Mouse (Mus musculus) forebrain, embryonic 13.5 days (tissue): ENCODE data around the gene Vwa5b2. TPM values are rescaled to one million over a fixed set of nuclear protein-coding genes. Genes with fewer than 3 reads are reported as not detected.

Experiments used
- ATAC-seq: fragments of 200-750 bp; cut with Nextera tagmentation; 2 replicates; pipeline ENCODE4 v1.8.0; 2017
- H3K27ac ChIP-seq: fragments of 300-500 bp; sonication (generic); 2 replicates; pipeline ENCODE4 v1.5.1; 2015; ENCODE audit warnings: inconsistent platforms, mild to moderate bottlenecking, moderate library complexity
- H3K27me3 ChIP-seq: fragments of 300-500 bp; sonication (generic); 2 replicates; pipeline ENCODE4 v1.6.1; 2015; ENCODE audit warnings: mild to moderate bottlenecking, inconsistent platforms
- H3K36me3 ChIP-seq: fragments of 300-500 bp; sonication (generic); 2 replicates; pipeline ENCODE4 v1.6.1; 2015; ENCODE audit warnings: mild to moderate bottlenecking, inconsistent platforms; ENCODE audit not compliant: poor library complexity, severe bottlenecking
- H3K4me1 ChIP-seq: fragments of 300-500 bp; sonication (generic); 2 replicates; pipeline ENCODE4 v1.6.1; 2015; ENCODE audit warnings: inconsistent platforms
- H3K4me2 ChIP-seq: fragments of 300-500 bp; sonication (generic); 2 replicates; pipeline ENCODE4 v1.6.1; 2015; ENCODE audit warnings: inconsistent platforms, mild to moderate bottlenecking, moderate library complexity
- H3K4me3 ChIP-seq: fragments of 300-500 bp; sonication (generic); 2 replicates; pipeline ENCODE4 v1.5.1; 2015; ENCODE audit warnings: mild to moderate bottlenecking, inconsistent platforms
- H3K9ac ChIP-seq: fragments of 300-500 bp; sonication (generic); 2 replicates; pipeline ENCODE4 v1.6.1; 2015; ENCODE audit warnings: mild to moderate bottlenecking, inconsistent platforms
- H3K9me3 ChIP-seq: fragments of 300-500 bp; sonication (generic); replicated peaks from 2 replicates; pipeline ENCODE4 v1.6.1; 2016; ENCODE audit warnings: inconsistent platforms
- WGBS: fragments of 180-500 bp; shearing (Covaris S2); methylation state at CpG from one replicate; pipeline ENCODE4 v1.1.7; 2015; 5-methylcytosine and 5-hydroxymethylcytosine counted together
- polyA plus RNA-seq: library from polyadenylated mRNA; unstranded; fragments of >200 nt; fragmentation: Nextera tagmentation; extraction: Ambion mirVana; gene quantifications from 2 replicates; pipeline ENCODE4 v1.2.1, GENCODE M21; 2015

Gene Vwa5b2
- 1.8 and 3.3 TPM in 2 replicates for polyA plus RNA-seq

DNA sequence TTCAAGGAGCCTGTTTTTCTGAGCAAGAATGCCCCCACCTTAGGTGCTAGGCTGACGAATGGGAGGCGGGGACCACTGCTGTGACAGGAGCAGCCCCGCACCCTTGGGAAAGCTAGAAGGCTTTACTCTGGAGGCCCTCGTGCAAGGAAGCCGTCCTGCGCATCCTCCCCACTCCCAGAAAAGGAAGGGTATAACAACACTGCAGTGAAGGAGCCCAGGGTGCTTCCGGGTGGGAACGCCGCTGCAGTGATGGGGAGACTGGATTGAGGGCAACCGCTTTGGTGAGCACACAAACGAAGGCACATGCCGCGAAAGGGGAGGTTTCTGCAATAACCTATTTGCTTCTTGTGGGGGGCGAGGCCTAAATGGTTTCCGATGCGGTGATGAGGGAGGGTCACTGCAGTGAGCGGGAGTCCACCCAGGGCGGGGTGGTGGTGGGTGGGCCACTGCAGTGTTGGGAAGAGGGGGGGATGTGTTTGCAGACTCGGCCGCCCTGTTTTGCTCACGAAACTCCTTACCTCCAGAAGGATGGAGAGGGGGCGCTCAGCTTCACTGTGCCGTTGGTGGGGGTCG is at the start of gene Vwa5b2:
Gene Vwa5b2, plus strand, starts transcription at position 106 of the 573 bp plus-strand sequence.
- WGBS: under 1% methylated on average over 24 of the region's 24 CpGs
- peaks cover 21% of the 10 kb centered on the region for H3K4me1 ChIP-seq
- H3K4me2 ChIP-seq: peak within 1 kb of the TSS; percentile 93
- H3K27ac ChIP-seq: no peak within 1 kb of the TSS
- H3K27me3 ChIP-seq: peaks cover 67% of the 10 kb centered on the region
- H3K36me3 ChIP-seq: no peaks in the 10 kb centered on the region
- H3K9me3 ChIP-seq: no peaks in the 10 kb centered on the region
- peak within 1 kb of the TSS; percentile 52 for H3K4me3 ChIP-seq
- peak; percentile 64 for ATAC-seq
- peak within 1 kb of the TSS; percentile 66 for H3K9ac ChIP-seq

DNA sequence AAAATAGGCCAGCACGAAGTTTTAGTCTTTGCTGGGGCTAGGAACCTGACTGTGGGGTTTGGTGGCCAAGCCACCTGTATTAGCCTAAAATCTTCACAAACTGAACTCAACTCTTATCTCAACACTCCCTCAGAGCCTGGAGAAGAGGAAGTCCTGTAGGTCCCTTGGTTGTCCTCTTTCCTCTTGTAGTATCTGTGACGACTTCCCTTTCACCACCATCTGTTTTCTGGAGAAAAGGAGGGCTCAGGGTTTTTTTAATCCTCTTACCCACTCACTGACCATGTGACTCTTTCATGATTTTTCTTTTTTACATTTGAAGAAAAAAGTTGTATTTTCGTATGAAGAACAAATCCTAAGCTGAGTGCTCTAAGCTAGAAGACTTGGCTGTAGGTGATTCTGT is 49.6 kb upstream of the Vwa5b2 start:
- H3K4me2 ChIP-seq: no peak overlapping the region
- H3K4me1 ChIP-seq: peaks cover 28% of the 10 kb centered on the region
- no peak overlapping the region for H3K4me3 ChIP-seq
- peaks cover 70% of the 10 kb centered on the region for H3K36me3 ChIP-seq
- no peaks in the 10 kb centered on the region for H3K27me3 ChIP-seq
- no peak overlapping the region for H3K27ac ChIP-seq
- ATAC-seq: no peak
- H3K9me3 ChIP-seq: no peaks in the 10 kb centered on the region
- H3K9ac ChIP-seq: no peak overlapping the region
- WGBS: 77% methylated on average over 3 of the region's 3 CpGs

DNA sequence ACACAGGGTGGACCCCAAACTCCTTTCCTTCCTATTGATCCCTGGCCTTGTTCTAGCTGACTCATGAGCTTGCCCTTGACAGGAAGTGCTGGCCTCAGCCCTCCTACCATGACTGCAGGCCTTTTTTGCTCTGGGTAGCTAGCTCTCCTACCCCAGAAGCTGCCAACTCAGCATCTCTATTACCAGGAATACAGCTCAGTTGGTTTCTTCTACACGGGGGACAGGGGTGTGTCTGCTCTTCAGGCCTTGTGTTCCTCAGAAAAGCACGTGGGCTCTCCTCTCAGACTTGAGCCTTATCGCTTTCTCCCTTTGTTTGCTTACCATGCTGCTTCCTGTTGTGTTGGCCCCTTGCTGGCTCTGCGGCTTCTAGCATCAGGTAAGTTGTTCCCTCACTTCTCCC is 48.8 kb upstream of the Vwa5b2 start:
- H3K4me3 ChIP-seq: no peak overlapping the region
- H3K4me2 ChIP-seq: no peak overlapping the region
- H3K36me3 ChIP-seq: peaks cover 78% of the 10 kb centered on the region
- H3K9ac ChIP-seq: no peak overlapping the region
- H3K27me3 ChIP-seq: no peaks in the 10 kb centered on the region
- H3K9me3 ChIP-seq: no peaks in the 10 kb centered on the region
- H3K27ac ChIP-seq: no peak overlapping the region
- WGBS: 90% methylated on average over 4 of the region's 4 CpGs
- no peak for ATAC-seq
- peaks cover 28% of the 10 kb centered on the region for H3K4me1 ChIP-seq

DNA sequence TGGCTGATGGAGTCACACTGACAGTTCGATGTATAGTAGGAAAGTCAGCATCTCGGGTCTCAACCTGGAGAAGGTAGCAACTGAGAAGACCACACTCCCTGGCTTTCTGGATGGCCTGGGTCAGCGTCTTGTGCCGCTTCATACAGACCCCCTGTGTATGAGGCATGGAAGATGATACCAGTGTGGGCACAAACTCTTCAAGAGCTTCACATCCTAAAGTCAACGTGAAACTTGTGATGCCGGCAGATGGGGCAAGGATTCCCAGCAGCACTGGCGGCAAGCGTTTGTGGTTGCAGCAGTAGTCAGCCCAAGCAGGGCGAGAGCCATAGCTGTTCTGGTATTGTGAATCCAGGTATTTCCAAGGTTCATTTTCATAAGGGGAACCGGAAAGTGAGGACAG is 43.6 kb upstream of the Vwa5b2 start:
- H3K4me2 ChIP-seq: no peak overlapping the region
- H3K9ac ChIP-seq: no peak overlapping the region
- H3K36me3 ChIP-seq: peaks cover 60% of the 10 kb centered on the region
- 94% methylated on average over 10 of the region's 10 CpGs for WGBS
- no peak overlapping the region for H3K4me3 ChIP-seq
- ATAC-seq: no peak
- no peaks in the 10 kb centered on the region for H3K27me3 ChIP-seq
- H3K9me3 ChIP-seq: no peaks in the 10 kb centered on the region
- H3K27ac ChIP-seq: no peak overlapping the region
- peaks cover 18% of the 10 kb centered on the region for H3K4me1 ChIP-seq

DNA sequence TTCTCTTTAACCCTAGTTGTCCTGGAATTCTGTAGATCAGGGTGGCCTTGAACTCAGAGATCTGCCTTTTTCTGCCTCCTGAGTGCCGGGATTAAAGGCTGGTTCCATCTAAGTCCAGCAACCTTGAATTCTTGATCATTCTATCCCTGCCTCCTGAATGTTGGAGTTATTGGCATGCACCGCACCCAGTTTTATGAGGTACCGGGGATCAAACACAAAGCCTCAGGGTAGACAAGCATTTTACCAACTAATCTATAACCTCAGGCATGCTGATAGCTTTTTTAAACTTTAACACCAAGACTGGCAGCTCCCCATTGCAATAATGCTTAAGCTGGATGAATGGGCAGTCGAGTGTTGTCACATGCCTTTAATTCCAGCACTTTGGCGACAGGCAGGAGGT is 41.8 kb upstream of the Vwa5b2 start:
- no peaks in the 10 kb centered on the region for H3K9me3 ChIP-seq
- peaks cover 58% of the 10 kb centered on the region for H3K36me3 ChIP-seq
- WGBS: 55% methylated on average over 5 of the region's 5 CpGs
- H3K4me1 ChIP-seq: peaks cover 18% of the 10 kb centered on the region
- no peak overlapping the region for H3K27ac ChIP-seq
- H3K27me3 ChIP-seq: no peaks in the 10 kb centered on the region
- ATAC-seq: no peak
- H3K4me2 ChIP-seq: peak overlapping the region; percentile 89
- peak overlapping the region; percentile 84; the same call in 1 of the 2 replicates for H3K4me3 ChIP-seq
- H3K9ac ChIP-seq: 0 out of 2 replicates have a peak overlapping the region, but pooled peaks have one; percentile 65

DNA sequence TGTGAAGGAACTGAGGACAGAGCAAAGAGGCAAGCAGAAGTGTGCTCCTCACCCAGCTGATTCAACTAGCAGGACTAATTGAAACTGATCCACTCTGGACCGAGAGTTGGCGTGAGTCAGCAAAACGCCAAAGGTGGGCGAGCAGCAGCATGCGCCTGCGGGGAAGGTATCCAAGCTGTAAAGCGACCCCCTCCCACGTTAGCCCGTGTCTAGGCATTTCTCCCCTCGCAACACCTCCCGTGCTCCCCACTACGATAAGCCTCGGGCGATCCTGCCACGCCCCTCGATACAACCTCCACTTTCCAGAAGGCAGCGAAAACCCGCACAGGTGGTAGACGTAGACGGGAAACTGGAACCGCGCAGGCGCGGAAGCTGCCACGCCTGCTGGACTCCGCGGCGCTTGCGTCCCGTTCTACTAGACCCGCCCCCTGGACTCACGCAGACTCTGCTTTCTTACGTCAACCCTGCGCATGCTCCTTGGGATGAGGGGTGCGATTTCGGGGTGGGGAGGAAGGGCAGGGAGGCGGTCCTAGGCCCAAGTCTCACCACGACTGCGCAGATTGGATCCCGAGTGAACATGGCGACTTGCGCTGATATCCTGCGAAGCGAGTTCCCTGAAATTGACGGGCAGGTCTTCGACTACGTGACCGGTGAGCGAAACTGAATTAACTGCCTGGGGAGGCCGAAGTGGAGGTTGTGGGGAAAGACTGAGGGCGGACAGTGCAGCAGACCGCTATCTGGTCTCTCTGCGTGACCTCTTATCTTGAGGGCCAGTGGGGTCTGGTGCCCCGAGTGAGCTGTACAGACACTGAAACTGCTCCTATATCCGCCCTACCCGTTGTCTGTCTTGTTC is 40.9 kb upstream of the Vwa5b2 start, which contains the start of gene Abcf3:
Gene Abcf3, plus strand, starts transcription at position 482 of the 853 bp plus-strand sequence.
- no peaks in the 10 kb centered on the region for H3K27me3 ChIP-seq
- H3K4me2 ChIP-seq: peak within 1 kb of the TSS; percentile 89
- peak within 1 kb of the TSS; percentile 89 for H3K9ac ChIP-seq
- no peaks in the 10 kb centered on the region for H3K9me3 ChIP-seq
- H3K4me1 ChIP-seq: peaks cover 18% of the 10 kb centered on the region
- H3K4me3 ChIP-seq: peak within 1 kb of the TSS; percentile 84
- ATAC-seq: peak; percentile 99
- 0 out of 2 replicates have a peak within 1 kb of the TSS, but pooled peaks have one; percentile 57 for H3K27ac ChIP-seq
- under 1% methylated on average over 56 of the region's 56 CpGs for WGBS
- H3K36me3 ChIP-seq: peaks cover 60% of the 10 kb centered on the region

DNA sequence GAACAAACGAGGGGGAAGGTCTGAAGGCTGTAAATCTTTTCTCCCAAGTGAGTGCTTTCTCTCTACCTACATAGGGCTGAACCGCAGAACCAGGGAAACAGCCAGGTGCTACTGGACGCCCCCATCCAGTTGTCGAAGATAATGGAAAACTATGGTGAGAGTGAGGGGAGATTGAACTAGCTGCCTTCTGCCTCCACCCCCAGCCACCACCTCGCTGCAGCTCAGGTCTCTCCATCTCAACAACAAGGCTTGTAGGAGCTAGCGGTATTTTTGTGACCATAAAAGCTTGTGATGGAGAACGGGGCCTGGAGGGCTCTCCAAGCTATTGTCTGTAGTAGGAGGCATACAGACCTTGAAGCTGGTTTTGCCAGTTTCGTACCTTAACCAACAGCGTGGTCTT is 40.1 kb upstream of the Vwa5b2 start:
- Histone ChIP-seq H3K36me3 (peaks cover 60% of the 10 kb centered on the region), H3K4me2 (peak overlapping the region; percentile 89), H3K9me3 (no peaks in the 10 kb centered on the region), H3K27ac (no peak overlapping the region), H3K4me1 (peaks cover 18% of the 10 kb centered on the region), H3K9ac (peak overlapping the region; percentile 89), H3K27me3 (no peaks in the 10 kb centered on the region), H3K4me3 (peak overlapping the region; percentile 84)
- WGBS: 54% methylated on average over 9 of the region's 9 CpGs
- ATAC-seq: no peak

DNA sequence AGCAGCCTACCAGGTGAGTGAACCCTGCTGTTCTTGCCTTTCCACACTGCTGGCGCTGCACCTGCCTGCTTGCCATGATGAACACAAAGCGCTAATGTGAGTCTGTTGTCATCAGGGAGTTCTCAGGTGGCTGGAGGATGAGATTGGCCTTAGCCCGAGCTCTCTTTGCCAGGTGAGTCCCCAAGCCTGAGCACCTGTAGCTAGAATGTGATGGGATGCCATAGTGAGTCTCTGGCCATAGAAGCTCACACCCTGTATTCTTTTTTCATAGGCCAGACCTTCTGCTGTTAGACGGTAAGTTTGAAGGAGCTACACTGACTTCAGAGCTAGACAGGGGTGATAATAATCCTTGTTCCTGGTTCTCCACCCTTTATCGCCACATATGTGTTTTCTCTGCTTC is 37.6 kb upstream of the Vwa5b2 start:
- no peak for ATAC-seq
- Histone ChIP-seq H3K4me1 (peaks cover 18% of the 10 kb centered on the region), H3K9ac (no peak overlapping the region), H3K27me3 (no peaks in the 10 kb centered on the region), H3K36me3 (peaks cover 58% of the 10 kb centered on the region), H3K27ac (no peak overlapping the region), H3K9me3 (no peaks in the 10 kb centered on the region), H3K4me3 (no peak overlapping the region), H3K4me2 (no peak overlapping the region)
- 96% methylated on average over 5 of the region's 5 CpGs for WGBS

DNA sequence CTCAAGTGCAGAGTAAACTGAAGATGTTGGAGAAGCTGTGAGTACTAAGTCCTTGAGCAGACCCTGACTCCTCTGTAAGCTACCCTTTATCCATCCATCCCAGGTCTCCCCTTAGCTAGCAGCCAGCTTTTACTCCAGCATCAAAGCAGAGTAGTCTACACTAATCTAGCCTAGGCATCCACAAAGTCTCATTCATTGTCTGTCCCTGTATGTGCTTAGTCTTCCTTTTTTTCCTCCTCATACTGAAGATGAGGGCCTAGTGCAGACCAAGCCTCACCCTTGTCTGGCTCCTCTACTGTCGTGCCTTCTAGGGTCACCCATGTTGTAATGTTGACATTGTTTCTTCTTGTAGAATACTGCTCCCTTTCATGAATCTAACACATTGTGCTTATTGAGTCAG is 36.7 kb upstream of the Vwa5b2 start:
- H3K4me3 ChIP-seq: no peak overlapping the region
- no peak overlapping the region for H3K27ac ChIP-seq
- no peak for ATAC-seq
- no peaks in the 10 kb centered on the region for H3K9me3 ChIP-seq
- peaks cover 16% of the 10 kb centered on the region for H3K4me1 ChIP-seq
- H3K36me3 ChIP-seq: peaks cover 62% of the 10 kb centered on the region
- H3K9ac ChIP-seq: no peak overlapping the region; the same call in 1 of the 2 replicates
- WGBS: 86% methylated on average over 1 of the region's 1 CpGs
- no peaks in the 10 kb centered on the region for H3K27me3 ChIP-seq
- H3K4me2 ChIP-seq: no peak overlapping the region

DNA sequence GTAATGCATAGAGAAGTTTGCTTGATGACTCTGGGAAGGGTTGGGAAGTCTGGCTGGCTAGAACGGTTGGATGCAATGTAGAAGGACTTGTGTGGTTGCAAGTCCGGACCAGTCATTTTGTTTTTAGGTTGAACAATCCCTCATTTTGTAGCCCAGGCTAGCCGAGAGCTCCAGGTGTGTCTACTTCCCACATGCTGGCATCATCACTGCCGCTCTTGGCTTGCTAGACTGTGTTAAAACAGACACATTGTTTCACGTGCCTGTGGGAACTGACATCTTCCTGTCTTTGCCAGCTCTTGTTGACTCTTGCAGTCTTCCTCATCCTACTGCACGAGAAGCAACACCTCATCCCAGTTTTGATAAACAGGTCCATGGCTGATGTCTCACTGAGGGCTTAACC is 34.3 kb upstream of the Vwa5b2 start:
- WGBS: 91% methylated on average over 6 of the region's 6 CpGs
- Histone ChIP-seq H3K9ac (no peak overlapping the region), H3K27ac (no peak overlapping the region), H3K9me3 (no peaks in the 10 kb centered on the region), H3K4me2 (no peak overlapping the region), H3K4me1 (no peaks in the 10 kb centered on the region), H3K4me3 (no peak overlapping the region), H3K27me3 (no peaks in the 10 kb centered on the region), H3K36me3 (peaks cover 84% of the 10 kb centered on the region)
- no peak for ATAC-seq

DNA sequence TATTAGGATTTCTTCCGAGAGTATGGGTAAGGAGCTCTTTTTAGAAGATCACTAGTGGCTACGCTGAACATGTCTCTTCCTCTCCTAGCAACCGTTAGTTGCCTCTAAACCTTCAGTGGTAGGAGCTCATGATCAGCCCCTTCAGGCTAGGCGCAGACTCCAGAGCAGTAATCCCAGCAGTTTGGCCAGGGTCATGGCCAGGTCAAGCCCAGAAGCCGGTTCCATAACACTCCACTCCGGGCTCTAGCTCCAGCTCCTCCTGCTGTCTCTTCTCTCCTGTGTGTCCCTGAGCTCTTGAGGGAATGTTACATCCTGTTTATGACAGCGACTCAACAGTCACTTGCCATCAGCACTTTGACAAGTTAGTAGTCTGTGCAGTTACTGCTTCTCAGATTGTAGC is 31.9 kb upstream of the Vwa5b2 start:
- Histone ChIP-seq H3K27ac (no peak overlapping the region), H3K4me3 (no peak overlapping the region), H3K36me3 (peaks cover 87% of the 10 kb centered on the region), H3K4me1 (no peaks in the 10 kb centered on the region), H3K9me3 (no peaks in the 10 kb centered on the region), H3K9ac (no peak overlapping the region), H3K4me2 (no peak overlapping the region), H3K27me3 (no peaks in the 10 kb centered on the region)
- 87% methylated on average over 7 of the region's 7 CpGs for WGBS
- ATAC-seq: no peak

DNA sequence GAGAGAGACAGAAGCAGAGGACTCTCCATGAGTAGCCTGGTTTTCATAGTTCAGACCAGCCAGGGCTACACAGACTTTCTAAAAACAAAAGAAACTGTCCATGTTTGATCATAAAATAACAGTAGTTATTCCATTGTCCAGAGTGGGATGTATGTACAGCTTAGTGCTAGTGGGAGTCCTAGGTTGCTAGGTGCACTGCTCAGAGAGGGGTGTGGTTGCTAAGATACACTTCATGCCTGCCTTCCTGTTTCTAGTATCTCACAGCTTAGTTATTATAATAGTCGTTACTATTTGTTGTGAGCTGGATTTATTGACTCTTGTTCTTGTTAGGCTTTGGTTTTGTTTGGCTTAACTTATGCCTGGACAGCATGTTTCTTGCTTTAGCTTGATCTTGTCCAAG is 24.2 kb upstream of the Vwa5b2 start:
- WGBS: 63% methylated on average over 1 of the region's 1 CpGs

More for the DNA sequence above, 24.2 kb upstream of the Vwa5b2 start:
- Histone ChIP-seq H3K4me3 (no peak overlapping the region), H3K9me3 (no peaks in the 10 kb centered on the region), H3K36me3 (peaks cover 35% of the 10 kb centered on the region), H3K4me2 (no peak overlapping the region), H3K4me1 (no peaks in the 10 kb centered on the region), H3K9ac (no peak overlapping the region), H3K27ac (no peak overlapping the region), H3K27me3 (no peaks in the 10 kb centered on the region)
- ATAC-seq: 0 out of 2 replicates have a peak, but pooled peaks have one; percentile 24
